Mouse (Mus musculus): ENCODE results near the gene Kcnf1. TPM values are rescaled to one million over a fixed set of nuclear protein-coding genes. Genes with fewer than 3 reads are reported as not detected.

Gene Kcnf1
- total and polyA plus RNA-seq, 3 experiments = 0.04 TPM; not detected in 2

DNA sequence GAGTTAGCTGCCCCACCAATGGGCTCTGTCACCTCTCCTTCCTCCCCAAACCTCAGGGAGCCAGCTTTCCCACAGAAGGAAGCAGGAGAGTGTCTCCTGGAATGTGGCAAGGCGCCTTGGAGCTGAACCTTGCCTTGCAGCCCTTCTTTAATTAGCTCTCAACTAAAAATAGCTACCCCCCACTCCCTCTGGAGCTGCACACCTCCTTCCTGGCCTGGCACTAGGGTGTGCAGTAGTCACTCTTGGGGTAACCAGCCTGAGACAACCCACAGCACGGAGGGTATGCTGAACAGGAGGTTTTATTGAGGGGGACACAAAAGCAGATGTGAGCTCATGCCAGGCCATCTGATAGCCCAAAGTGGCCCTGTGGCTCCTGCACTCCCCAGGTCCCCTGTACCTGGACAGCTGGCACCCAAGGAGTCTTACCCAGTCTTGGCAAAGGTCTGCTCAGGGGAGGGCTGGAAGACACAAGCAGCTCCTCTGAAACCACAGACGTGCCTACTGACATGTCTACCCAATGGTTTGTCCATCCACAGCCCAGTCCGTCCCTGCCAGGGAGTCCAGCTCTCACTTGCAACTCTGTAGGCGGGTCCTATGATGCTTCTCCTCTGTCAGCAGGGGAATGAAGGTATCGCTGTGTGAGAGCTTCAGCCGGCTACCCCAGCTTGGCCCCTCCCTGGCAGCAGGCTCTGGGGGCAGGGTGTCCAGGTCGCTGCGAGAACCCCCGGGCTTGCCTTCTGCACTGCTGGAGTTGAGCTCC, 2.4 kb downstream of the Kcnf1 start:
- WGBS = 72% methylated on average over 10 of the region's 10 CpGs
- DNase-seq = no peak
- Histone ChIP-seq H3K9ac (ENCODE audit: low read depth, low read length) (no peak overlapping the region), H3K4me3 (no peak overlapping the region), H3K36me3 (ENCODE audit: control insufficient read depth, insufficient read depth, low read length) (no peaks in the 10 kb centered on the region), H3K27me3 (ENCODE audit: control insufficient read depth, insufficient read depth, low read length) (peaks cover 9% of the 10 kb centered on the region), H3K79me2 (replicated peaks; ENCODE audit: control insufficient read depth, insufficient read depth, low read length) (no peaks in the 10 kb centered on the region), H3K27ac (no peak overlapping the region), H3K4me1 (ENCODE audit: control insufficient read depth, insufficient read depth, low read length) (no peaks in the 10 kb centered on the region)
- TF ChIP-seq CTCF (IDR thresholded peaks at IDR 0.05) (no peak), POLR2A (IDR thresholded peaks at IDR 0.05; ENCODE audit: insufficient read depth, low read depth, low read length) (no peak), EP300 (IDR thresholded peaks at IDR 0.05; ENCODE audit: insufficient read depth, low read depth, low read length) (no peak)
- intact Hi-C loops (cut with DNase I) = no loop called here

GRCm38 (mm10) chr12:17170406-17170805, 6.3 kb downstream of the Kcnf1 start:
- H3K4me3 ChIP-seq = no peak overlapping the region
- no peaks in the 10 kb centered on the region for H3K36me3 ChIP-seq (ENCODE audit: control insufficient read depth, insufficient read depth, low read length)
- TF ChIP-seq EP300 (IDR thresholded peaks at IDR 0.05; ENCODE audit: insufficient read depth, low read depth, low read length) (no peak), CTCF (IDR thresholded peaks at IDR 0.05) (no peak)
- no peaks in the 10 kb centered on the region for H3K4me1 ChIP-seq (ENCODE audit: control insufficient read depth, insufficient read depth, low read length)
- peaks cover 2% of the 10 kb centered on the region; the same call in 1 of the 2 replicates for H3K27me3 ChIP-seq (ENCODE audit: control insufficient read depth, insufficient read depth, low read length)
- intact Hi-C loops (cut with DNase I) = no loop called here
- no peaks in the 10 kb centered on the region for H3K79me2 ChIP-seq (replicated peaks; ENCODE audit: control insufficient read depth, insufficient read depth, low read length)
- no peak overlapping the region for H3K9ac ChIP-seq (ENCODE audit: low read depth, low read length)
- WGBS = 90% methylated on average over 10 of the region's 10 CpGs
- no peak for DNase-seq
- no peak overlapping the region for H3K27ac ChIP-seq

DNA sequence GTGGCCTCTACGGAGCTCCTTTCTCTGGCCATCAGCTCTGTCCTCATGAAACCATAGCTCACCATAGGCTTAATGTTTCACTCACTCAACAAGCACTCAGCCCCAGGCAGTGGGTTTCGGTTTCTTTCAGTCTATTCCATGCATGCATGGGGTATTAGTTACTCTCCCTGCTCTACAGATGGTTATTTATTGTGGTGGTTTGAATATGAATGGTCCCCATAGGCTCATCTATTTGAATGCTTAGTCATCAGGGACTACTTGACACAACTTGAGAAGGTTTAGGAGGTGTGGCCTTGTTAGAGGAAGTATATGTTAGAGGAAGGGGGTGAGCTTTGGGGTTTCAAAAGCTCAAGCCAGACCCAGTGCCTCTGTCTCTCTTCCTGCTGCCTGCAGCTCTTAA, 10.6 kb downstream of the Kcnf1 start:
- H3K27me3 ChIP-seq (ENCODE audit: control insufficient read depth, insufficient read depth, low read length) = no peaks in the 10 kb centered on the region
- no peaks in the 10 kb centered on the region for H3K36me3 ChIP-seq (ENCODE audit: control insufficient read depth, insufficient read depth, low read length)
- intact Hi-C loops (cut with DNase I) = no loop called here
- H3K4me1 ChIP-seq (ENCODE audit: control insufficient read depth, insufficient read depth, low read length) = no peaks in the 10 kb centered on the region
- no peaks in the 10 kb centered on the region for H3K79me2 ChIP-seq (replicated peaks; ENCODE audit: control insufficient read depth, insufficient read depth, low read length)
- no peak overlapping the region for H3K4me3 ChIP-seq
- H3K27ac ChIP-seq = no peak overlapping the region
- DNase-seq = no peak
- TF ChIP-seq POLR2A (IDR thresholded peaks at IDR 0.05; ENCODE audit: insufficient read depth, low read depth, low read length) = no peak
- TF ChIP-seq CTCF (IDR thresholded peaks at IDR 0.05) = no peak
- TF ChIP-seq EP300 (IDR thresholded peaks at IDR 0.05; ENCODE audit: insufficient read depth, low read depth, low read length) = no peak
- no peak overlapping the region for H3K9ac ChIP-seq (ENCODE audit: low read depth, low read length)
- 90% methylated on average over 2 of the region's 2 CpGs for WGBS

DNA sequence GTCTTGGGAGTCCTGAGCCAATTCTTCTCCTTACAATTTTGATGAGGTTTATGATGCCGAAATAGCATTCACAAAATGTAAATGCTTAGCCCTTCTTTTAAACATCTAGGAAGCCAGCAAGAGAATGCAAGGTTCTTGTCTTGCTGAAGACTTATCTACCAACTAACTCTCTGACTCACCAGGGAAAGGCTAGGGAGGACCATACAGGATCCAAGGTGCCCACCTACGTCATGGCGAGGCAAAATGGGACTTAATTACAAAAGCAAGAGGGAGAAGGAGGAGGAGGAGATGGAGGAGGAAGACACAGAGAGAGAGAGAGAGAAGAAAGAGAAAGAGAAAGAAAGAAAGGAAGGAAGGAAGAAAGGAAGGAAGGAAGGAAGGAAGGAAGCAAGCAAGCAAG, 12.7 kb downstream of the Kcnf1 start:
- H3K4me3 ChIP-seq = no peak overlapping the region
- no peak for TF ChIP-seq EP300 (IDR thresholded peaks at IDR 0.05; ENCODE audit: insufficient read depth, low read depth, low read length)
- no peak for TF ChIP-seq CTCF (IDR thresholded peaks at IDR 0.05)
- H3K27ac ChIP-seq = no peak overlapping the region
- 92% methylated on average over 3 of the region's 3 CpGs for WGBS
- H3K36me3 ChIP-seq (ENCODE audit: control insufficient read depth, insufficient read depth, low read length) = no peaks in the 10 kb centered on the region
- intact Hi-C loops (cut with DNase I) = no loop called here
- H3K4me1 ChIP-seq (ENCODE audit: control insufficient read depth, insufficient read depth, low read length) = no peaks in the 10 kb centered on the region
- DNase-seq = no peak
- no peaks in the 10 kb centered on the region for H3K79me2 ChIP-seq (replicated peaks; ENCODE audit: control insufficient read depth, insufficient read depth, low read length)
- H3K9ac ChIP-seq (ENCODE audit: low read depth, low read length) = no peak overlapping the region
- H3K27me3 ChIP-seq (ENCODE audit: control insufficient read depth, insufficient read depth, low read length) = no peaks in the 10 kb centered on the region

DNA sequence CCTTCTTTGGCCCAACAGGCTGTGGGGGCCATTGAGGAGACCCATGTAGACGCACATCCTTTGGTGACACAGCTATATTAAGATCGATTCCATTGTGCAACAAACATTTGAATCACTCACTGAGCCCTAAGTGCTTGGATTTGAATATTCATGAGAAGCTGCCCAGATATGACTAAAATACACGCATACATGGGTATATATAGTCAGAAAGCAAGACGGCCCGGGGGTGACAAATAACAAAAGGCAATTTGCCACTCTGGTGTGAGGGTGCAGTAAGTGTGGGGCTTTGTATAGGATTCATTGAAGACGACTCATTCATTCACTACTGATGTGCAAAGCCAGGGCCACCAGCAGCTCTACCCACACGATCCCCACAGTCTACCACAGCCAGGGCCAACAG, 17.1 kb downstream of the Kcnf1 start:
- no peaks in the 10 kb centered on the region for H3K79me2 ChIP-seq (replicated peaks; ENCODE audit: control insufficient read depth, insufficient read depth, low read length)
- no peaks in the 10 kb centered on the region for H3K36me3 ChIP-seq (ENCODE audit: control insufficient read depth, insufficient read depth, low read length)
- no peaks in the 10 kb centered on the region for H3K27me3 ChIP-seq (ENCODE audit: control insufficient read depth, insufficient read depth, low read length)
- H3K27ac ChIP-seq = no peak overlapping the region
- no peaks in the 10 kb centered on the region for H3K4me1 ChIP-seq (ENCODE audit: control insufficient read depth, insufficient read depth, low read length)
- DNase-seq = no peak
- TF ChIP-seq CTCF (IDR thresholded peaks at IDR 0.05) (no peak), EP300 (IDR thresholded peaks at IDR 0.05; ENCODE audit: insufficient read depth, low read depth, low read length) (no peak), POLR2A (IDR thresholded peaks at IDR 0.05; ENCODE audit: insufficient read depth, low read depth, low read length) (no peak)
- H3K9ac ChIP-seq (ENCODE audit: low read depth, low read length) = no peak overlapping the region
- 85% methylated on average over 7 of the region's 7 CpGs for WGBS
- intact Hi-C loops (cut with DNase I) = no loop called here
- H3K4me3 ChIP-seq = no peak overlapping the region

DNA sequence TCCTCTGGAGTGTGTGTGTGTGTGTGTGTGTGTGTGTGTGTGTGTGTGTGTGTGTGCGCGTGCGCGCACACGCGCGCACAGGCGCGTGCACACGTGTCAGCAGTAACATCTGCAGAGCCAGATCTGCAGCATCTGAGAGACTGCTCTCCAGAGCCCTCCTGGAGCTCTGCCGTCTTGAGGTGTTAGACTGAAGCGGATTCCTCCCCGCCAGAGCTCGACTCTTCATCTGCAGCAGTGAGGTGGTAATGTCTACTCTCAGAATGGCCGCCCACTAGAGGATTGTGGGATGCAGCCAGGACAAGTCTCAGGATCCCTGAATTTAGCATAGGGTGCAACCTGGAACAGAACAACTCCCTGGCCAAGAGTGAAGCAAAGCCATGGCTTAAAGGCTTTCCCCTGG, 19.1 kb downstream of the Kcnf1 start:
- TF ChIP-seq EP300 (IDR thresholded peaks at IDR 0.05; ENCODE audit: insufficient read depth, low read depth, low read length) (no peak), POLR2A (IDR thresholded peaks at IDR 0.05; ENCODE audit: insufficient read depth, low read depth, low read length) (no peak), CTCF (IDR thresholded peaks at IDR 0.05) (no peak)
- intact Hi-C loops (cut with DNase I) = no loop called here
- DNase-seq = no peak
- H3K27me3 ChIP-seq (ENCODE audit: control insufficient read depth, insufficient read depth, low read length) = no peaks in the 10 kb centered on the region
- H3K27ac ChIP-seq = no peak overlapping the region
- no peak overlapping the region for H3K4me3 ChIP-seq
- no peaks in the 10 kb centered on the region for H3K36me3 ChIP-seq (ENCODE audit: control insufficient read depth, insufficient read depth, low read length)
- H3K4me1 ChIP-seq (ENCODE audit: control insufficient read depth, insufficient read depth, low read length) = no peaks in the 10 kb centered on the region
- no peak overlapping the region for H3K9ac ChIP-seq (ENCODE audit: low read depth, low read length)
- 86% methylated on average over 15 of the region's 15 CpGs for WGBS
- H3K79me2 ChIP-seq (replicated peaks; ENCODE audit: control insufficient read depth, insufficient read depth, low read length) = no peaks in the 10 kb centered on the region
